11 mouse cellular contexts compared by ENCODE assay signal in the genomic region with DNA sequence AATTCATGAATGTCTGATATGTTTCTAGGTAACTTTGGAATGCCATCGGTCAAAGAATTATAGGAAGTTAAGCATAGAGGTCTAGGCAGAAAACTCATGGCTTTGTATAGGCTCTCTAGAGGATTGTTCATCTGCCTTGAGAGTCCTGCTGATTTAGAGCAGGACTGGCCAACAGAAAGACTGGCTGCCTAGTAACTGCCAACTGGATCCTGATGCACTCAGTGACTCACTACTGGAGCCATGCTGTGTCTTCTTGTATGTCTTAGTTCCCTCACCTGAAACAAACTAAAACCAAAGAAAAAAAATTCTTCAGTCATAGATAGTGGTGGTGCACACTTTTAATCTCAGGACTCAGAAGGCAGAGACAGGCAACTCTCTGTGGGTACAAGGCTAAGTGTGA.
"Had no signal": no experiment of that assay in that cellular context is flagged by ENCODE, and none has a peak within 500 bp of the region (broad histone marks: within the 10 kb centered on the region; RNA-seq: fewer than 3 reads in every experiment).

No protein-coding gene starts in this region.

- DNase-seq: kidney, postnatal 10 days; kidney, postnatal 36 days; layer of hippocampus, postnatal 36 days; liver, embryonic 13.5 days; lung, adult 2 months; lung, postnatal 14 days; lung, postnatal 4 days; midbrain, embryonic 14.5 days; thymus, postnatal 25 days had no signal

- H3K4me1 ChIP-seq: liver, embryonic 13.5 days had no signal

- H3K27me3 ChIP-seq: liver, embryonic 13.5 days had no signal

- H3K27ac ChIP-seq: left cerebral cortex, adult 2 months; liver, embryonic 13.5 days; stomach, postnatal 0 days had no signal

- H3K4me3 ChIP-seq: left cerebral cortex, adult 2 months; liver, embryonic 13.5 days had no signal
